Mouse (Mus musculus): ENCODE measurements around the gene Gm36210. TPM values are rescaled to one million over a fixed set of nuclear protein-coding genes. Genes with fewer than 3 reads are reported as not detected.
"Not testable (repeated sequence)": the region's sequence is repeated elsewhere in the genome, so short reads cannot be mapped to it uniquely, and the experiment has no call there.

Gene Gm36210
- polyA plus RNA-seq, 1 experiment: not detected

DNA sequence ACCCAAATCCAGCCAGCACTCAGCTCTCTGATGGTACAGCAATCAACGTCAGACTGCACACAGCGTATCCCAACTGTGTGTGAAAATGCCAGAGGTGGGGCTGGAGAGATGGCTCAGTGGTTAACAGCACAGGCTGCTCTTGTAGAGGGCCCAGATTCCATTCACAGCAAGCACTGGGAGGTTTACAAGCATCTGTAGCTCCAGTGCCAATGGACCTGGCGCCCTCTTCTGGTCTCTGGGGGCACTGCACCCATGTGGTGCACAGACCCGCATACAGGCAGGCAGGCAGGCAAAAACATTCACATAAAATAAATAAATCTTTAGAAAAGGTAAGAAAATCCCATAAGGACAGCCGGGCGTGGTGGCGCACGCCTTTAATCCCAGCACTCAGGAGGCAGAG is 5.1 kb downstream of the Gm36210 start:
- WGBS: 58% methylated on average over 8 of the region's 8 CpGs
- TF ChIP-seq POLR2A (IDR thresholded peaks at IDR 0.05; ENCODE audit: insufficient read depth, low read depth, low read length) (no peak), CTCF (IDR thresholded peaks at IDR 0.05; ENCODE audit: insufficient read depth, low read depth, low read length) (peak; percentile 38; the same call in 1 of the 2 replicates)
- H3K27ac ChIP-seq (ENCODE audit: insufficient read depth, low read depth, low read length): no peak overlapping the region
- peaks cover 14% of the 10 kb centered on the region for H3K4me1 ChIP-seq (ENCODE audit: control insufficient read depth, insufficient read depth, low read length)
- H3K4me3 ChIP-seq (ENCODE audit: insufficient read depth, low read depth, low read length): no peak overlapping the region

DNA sequence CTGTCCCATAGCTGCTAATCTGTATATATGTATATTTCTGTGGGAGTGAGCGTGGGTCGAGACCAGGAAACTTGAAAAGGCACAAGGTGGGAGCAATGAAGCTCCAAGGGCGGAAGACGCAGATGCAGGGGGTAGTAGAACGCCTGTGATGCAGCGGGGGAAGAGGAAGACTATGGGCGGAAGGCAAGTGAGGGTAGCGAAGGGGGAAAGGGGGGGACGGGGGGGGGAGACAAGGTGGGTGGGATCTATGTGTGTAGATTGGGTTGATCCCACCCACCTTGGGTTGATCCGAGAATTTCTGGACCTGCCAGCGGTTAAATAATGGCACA is 5.8 kb downstream of the Gm36210 start:
- 21% methylated on average over 11 of the region's 11 CpGs for WGBS
- H3K4me3 ChIP-seq (ENCODE audit: insufficient read depth, low read depth, low read length): peak overlapping the region; percentile 26; the same call in 1 of the 2 replicates
- no peak for TF ChIP-seq POLR2A (IDR thresholded peaks at IDR 0.05; ENCODE audit: insufficient read depth, low read depth, low read length)
- no peak for TF ChIP-seq CTCF (IDR thresholded peaks at IDR 0.05; ENCODE audit: insufficient read depth, low read depth, low read length)
- peaks cover 14% of the 10 kb centered on the region for H3K4me1 ChIP-seq (ENCODE audit: control insufficient read depth, insufficient read depth, low read length)
- H3K27ac ChIP-seq (ENCODE audit: insufficient read depth, low read depth, low read length): peak overlapping the region; percentile 77

- H3K27ac ChIP-seq (ENCODE audit: insufficient read depth, low read depth, low read length): peak overlapping the region; percentile 77
- TF ChIP-seq POLR2A (IDR thresholded peaks at IDR 0.05; ENCODE audit: insufficient read depth, low read depth, low read length) (no peak; the same call in 1 of the 2 replicates), CTCF (IDR thresholded peaks at IDR 0.05; ENCODE audit: insufficient read depth, low read depth, low read length) (no peak)
- 5% methylated on average over 19 of the region's 19 CpGs for WGBS
- peak overlapping the region; percentile 29; the same call in 1 of the 2 replicates for H3K4me3 ChIP-seq (ENCODE audit: insufficient read depth, low read depth, low read length)
- peaks cover 14% of the 10 kb centered on the region for H3K4me1 ChIP-seq (ENCODE audit: control insufficient read depth, insufficient read depth, low read length)
Measured at GRCm38 (mm10) chr7:4899649-4900522, 6.4 kb downstream of the Gm36210 start.

- 31% methylated on average over 18 of the region's 18 CpGs for WGBS
- peaks cover 14% of the 10 kb centered on the region for H3K4me1 ChIP-seq (ENCODE audit: control insufficient read depth, insufficient read depth, low read length)
- peak overlapping the region; percentile 29; the same call in 1 of the 2 replicates for H3K4me3 ChIP-seq (ENCODE audit: insufficient read depth, low read depth, low read length)
- no peak overlapping the region for H3K27ac ChIP-seq (ENCODE audit: insufficient read depth, low read depth, low read length)
- TF ChIP-seq POLR2A (IDR thresholded peaks at IDR 0.05; ENCODE audit: insufficient read depth, low read depth, low read length) (no peak), CTCF (IDR thresholded peaks at IDR 0.05; ENCODE audit: insufficient read depth, low read depth, low read length) (no peak)
Measured at GRCm38 (mm10) chr7:4898851-4899648, 7.3 kb downstream of the Gm36210 start.

GRCm38 (mm10) chr7:4895186-4895585 is 11.1 kb downstream of the Gm36210 start:
- Histone ChIP-seq H3K27ac (ENCODE audit: insufficient read depth, low read depth, low read length) (no peak overlapping the region), H3K4me1 (ENCODE audit: control insufficient read depth, insufficient read depth, low read length) (peaks cover 11% of the 10 kb centered on the region), H3K4me3 (ENCODE audit: insufficient read depth, low read depth, low read length) (no peak overlapping the region)
- 70% methylated on average over 11 of the region's 11 CpGs for WGBS
- TF ChIP-seq CTCF (IDR thresholded peaks at IDR 0.05; ENCODE audit: insufficient read depth, low read depth, low read length): no peak
- no peak for TF ChIP-seq POLR2A (IDR thresholded peaks at IDR 0.05; ENCODE audit: insufficient read depth, low read depth, low read length)

GRCm38 (mm10) chr7:4886680-4887079 is 19.6 kb downstream of the Gm36210 start:
- no peak for TF ChIP-seq POLR2A (IDR thresholded peaks at IDR 0.05; ENCODE audit: insufficient read depth, low read depth, low read length)
- TF ChIP-seq CTCF (IDR thresholded peaks at IDR 0.05; ENCODE audit: insufficient read depth, low read depth, low read length): no peak
- no peak overlapping the region for H3K4me3 ChIP-seq (ENCODE audit: insufficient read depth, low read depth, low read length)
- no peak overlapping the region for H3K27ac ChIP-seq (ENCODE audit: insufficient read depth, low read depth, low read length)
- H3K4me1 ChIP-seq (ENCODE audit: control insufficient read depth, insufficient read depth, low read length): no peaks in the 10 kb centered on the region
- 58% methylated on average over 4 of the region's 4 CpGs for WGBS

- not testable (repeated sequence) for H3K4me1 ChIP-seq (ENCODE audit: control insufficient read depth, insufficient read depth, low read length); H3K4me3 ChIP-seq (ENCODE audit: insufficient read depth, low read depth, low read length); H3K27ac ChIP-seq (ENCODE audit: insufficient read depth, low read depth, low read length)
- WGBS: 68% methylated on average over 1 of the region's 1 CpGs
Measured at GRCm38 (mm10) chr7:4879036-4879435, 27.3 kb downstream of the Gm36210 start.

- Histone ChIP-seq H3K4me3 (ENCODE audit: insufficient read depth, low read depth, low read length) (no peak overlapping the region), H3K4me1 (ENCODE audit: control insufficient read depth, insufficient read depth, low read length) (peaks cover 8% of the 10 kb centered on the region), H3K27ac (ENCODE audit: insufficient read depth, low read depth, low read length) (no peak overlapping the region)
- TF ChIP-seq POLR2A (IDR thresholded peaks at IDR 0.05; ENCODE audit: insufficient read depth, low read depth, low read length) (no peak), CTCF (IDR thresholded peaks at IDR 0.05; ENCODE audit: insufficient read depth, low read depth, low read length) (no peak)
Measured at GRCm38 (mm10) chr7:4878186-4878585, 28.1 kb downstream of the Gm36210 start.

- H3K27ac ChIP-seq (ENCODE audit: insufficient read depth, low read depth, low read length): no peak overlapping the region
- peaks cover 8% of the 10 kb centered on the region for H3K4me1 ChIP-seq (ENCODE audit: control insufficient read depth, insufficient read depth, low read length)
- H3K4me3 ChIP-seq (ENCODE audit: insufficient read depth, low read depth, low read length): peak overlapping the region; percentile 59
- no peak for TF ChIP-seq POLR2A (IDR thresholded peaks at IDR 0.05; ENCODE audit: insufficient read depth, low read depth, low read length)
- no peak for TF ChIP-seq CTCF (IDR thresholded peaks at IDR 0.05; ENCODE audit: insufficient read depth, low read depth, low read length)
- WGBS: 4% methylated on average over 11 of the region's 11 CpGs
Measured at GRCm38 (mm10) chr7:4877226-4877625, 29.1 kb downstream of the Gm36210 start.
